Mouse (Mus musculus) G1E (cell line): ENCODE measurements around the gene Grk2. TPM values are rescaled to one million over a fixed set of nuclear protein-coding genes. Genes with fewer than 3 reads are reported as not detected.

Source experiments
- ATAC-seq: 2 replicates; pipeline ENCODE4 v1.8.0; 2016; ENCODE audit warnings: mild to moderate bottlenecking; ENCODE audit not compliant: insufficient number of reproducible peaks, poor library complexity, low FRiP score, severe bottlenecking; ENCODE audit errors: extremely low read depth
- DNase-seq: peaks from one replicate; pipeline ENCODE4 v3.0.0; 2012; ENCODE audit warnings: low spot score
- H3K27me3 ChIP-seq: 2 replicates; pipeline ENCODE4 v1.6.1; 2012; ENCODE audit warnings: mild to moderate bottlenecking, low read length, inconsistent platforms; ENCODE audit not compliant: insufficient read depth
- H3K36me3 ChIP-seq: replicated peaks from 2 replicates; pipeline ENCODE3; 2012; ENCODE audit warnings: mild to moderate bottlenecking, inconsistent platforms
- H3K4me1 ChIP-seq: 2 replicates; pipeline ENCODE4 v1.6.1; 2012; ENCODE audit warnings: low read depth, low read length, inconsistent platforms, mixed read lengths; ENCODE audit not compliant: insufficient read depth
- H3K4me3 ChIP-seq: 2 replicates; pipeline ENCODE4 v1.5.1; 2012; ENCODE audit warnings: low read depth, mild to moderate bottlenecking, inconsistent platforms, low read length, moderate library complexity, mixed read lengths
- H3K9me3 ChIP-seq: replicated peaks from 2 replicates; pipeline ENCODE4 v1.6.1; 2012; ENCODE audit warnings: inconsistent platforms
- CTCF ChIP-seq: IDR thresholded peaks from 2 replicates; pipeline ENCODE4 v1.5.1; 2012; ENCODE audit warnings: low read depth, low read length, inconsistent platforms, mixed read lengths
- GATA1 ChIP-seq: IDR thresholded peaks from 2 replicates; pipeline ENCODE4 v1.6.1; 2012; ENCODE audit warnings: borderline replicate concordance, low read length, inconsistent platforms, mixed read lengths
- GATA2 ChIP-seq: IDR thresholded peaks from 2 replicates; pipeline ENCODE4 v1.6.1; 2012; ENCODE audit warnings: low read depth, low read length, inconsistent platforms, borderline replicate concordance
- POLR2AphosphoS5 ChIP-seq: IDR thresholded peaks from 2 replicates; pipeline ENCODE4 v1.6.1; 2012; ENCODE audit warnings: low read depth, low read length, inconsistent platforms; ENCODE audit not compliant: insufficient replicate concordance
- TAL1 ChIP-seq: conservative IDR thresholded peaks from 2 replicates; pipeline ENCODE4 v1.6.1; 2012; ENCODE audit warnings: low read depth, low read length, inconsistent platforms, mixed read lengths
- polyA plus RNA-seq: library from polyadenylated mRNA; stranded (reverse); fragments of >175 nt; gene quantifications from 2 replicates; pipeline ENCODE4 v1.2.3, GENCODE M21; 2012
- total RNA-seq, 2 experiments: library from RNA; stranded (forward) in 1 of 2; stranded (reverse) in 1 of 2; fragments of 200-1000 nt in 1 of 2; fragments of >200 nt in 1 of 2; fragmentation: Nextera tagmentation in 1 of 2; gene quantifications; 2 replicates each; pipeline ENCODE4 v1.2.3; 2014 to 2017

The Grk2 gene
- total and polyA plus RNA-seq, 3 experiments = 149 to 341 (median 335) TPM

- H3K36me3 ChIP-seq = no peaks in the 10 kb centered on the region
- H3K9me3 ChIP-seq = no peaks in the 10 kb centered on the region
- H3K27me3 ChIP-seq = peaks cover 89% of the 10 kb centered on the region
- DNase-seq (no peak), ATAC-seq (no peak)
- H3K4me3 ChIP-seq = no peak overlapping the region
- peaks cover 30% of the 10 kb centered on the region for H3K4me1 ChIP-seq
- TF ChIP-seq GATA1 (no peak), CTCF (no peak), TAL1 (no peak), POLR2AphosphoS5 (no peak), GATA2 (no peak)
Measured at GRCm38 (mm10) chr19:4265956-4266355, 40.1 kb downstream of the Grk2 start.

- Histone ChIP-seq H3K9me3 (no peaks in the 10 kb centered on the region), H3K27me3 (peaks cover 72% of the 10 kb centered on the region), H3K36me3 (no peaks in the 10 kb centered on the region), H3K4me3 (no peak overlapping the region), H3K4me1 (peaks cover 27% of the 10 kb centered on the region)
- DNase-seq (no peak), ATAC-seq (no peak)
- TF ChIP-seq CTCF (no peak), GATA1 (no peak)
Measured at GRCm38 (mm10) chr19:4264171-4264780, 41.7 kb downstream of the Grk2 start.

- ATAC-seq (no peak; the same call in 1 of the 2 replicates), DNase-seq (no peak)
- Histone ChIP-seq H3K9me3 (no peaks in the 10 kb centered on the region), H3K4me3 (no peak overlapping the region; the same call in 1 of the 2 replicates), H3K4me1 (peaks cover 22% of the 10 kb centered on the region), H3K27me3 (peaks cover 67% of the 10 kb centered on the region), H3K36me3 (no peaks in the 10 kb centered on the region)
- TF ChIP-seq TAL1 (no peak), CTCF (no peak), POLR2AphosphoS5 (no peak), GATA2 (no peak), GATA1 (no peak)
Measured at GRCm38 (mm10) chr19:4263702-4264101, 42.3 kb downstream of the Grk2 start.

- DNase-seq (no peak), ATAC-seq (no peak)
- TF ChIP-seq GATA2 = no peak
- no peak for TF ChIP-seq GATA1
- no peak for TF ChIP-seq TAL1
- no peak for TF ChIP-seq CTCF
- TF ChIP-seq POLR2AphosphoS5 = no peak
- H3K36me3 ChIP-seq = no peaks in the 10 kb centered on the region
- H3K9me3 ChIP-seq = no peaks in the 10 kb centered on the region
- peaks cover 57% of the 10 kb centered on the region for H3K27me3 ChIP-seq
- H3K4me1 ChIP-seq = peaks cover 23% of the 10 kb centered on the region
- no peak overlapping the region for H3K4me3 ChIP-seq
Measured at GRCm38 (mm10) chr19:4262756-4263155, 43.3 kb downstream of the Grk2 start.

- TF ChIP-seq GATA1 = no peak
- TF ChIP-seq GATA2 = no peak
- TF ChIP-seq CTCF = no peak
- no peak for TF ChIP-seq TAL1
- no peak for TF ChIP-seq POLR2AphosphoS5
- Histone ChIP-seq H3K4me1 (peaks cover 34% of the 10 kb centered on the region), H3K27me3 (peaks cover 42% of the 10 kb centered on the region), H3K36me3 (no peaks in the 10 kb centered on the region), H3K4me3 (no peak overlapping the region), H3K9me3 (no peaks in the 10 kb centered on the region)
- ATAC-seq (no peak), DNase-seq (no peak)
Measured at GRCm38 (mm10) chr19:4261038-4261698, 44.9 kb downstream of the Grk2 start.

- peaks cover 21% of the 10 kb centered on the region for H3K27me3 ChIP-seq
- no peak for TF ChIP-seq POLR2AphosphoS5
- no peak for TF ChIP-seq GATA1
- peaks cover 20% of the 10 kb centered on the region for H3K4me1 ChIP-seq
- no peak for ATAC-seq
- H3K4me3 ChIP-seq = peak overlapping the region; percentile 74
- no peaks in the 10 kb centered on the region for H3K9me3 ChIP-seq
- no peaks in the 10 kb centered on the region for H3K36me3 ChIP-seq
- DNase-seq = no peak
Measured at GRCm38 (mm10) chr19:4257897-4258252, 48.1 kb downstream of the Grk2 start.
